Mouse (Mus musculus) forebrain, embryonic 14.5 days (tissue): Measurements from ENCODE around the gene Btbd8. TPM values are rescaled to one million over a fixed set of nuclear protein-coding genes. Genes with fewer than 3 reads are reported as not detected.

Source experiments
- ATAC-seq: fragments of 200-750 bp; cut with Nextera tagmentation; 2 replicates; pipeline ENCODE4 v1.8.0; 2017; ENCODE audit warnings: mild to moderate bottlenecking, moderate library complexity
- DNase-seq: peaks from one replicate; pipeline ENCODE4 v3.0.0-alpha.2; 2015; ENCODE audit warnings: low spot score
- H3K27ac ChIP-seq: fragments of 300-500 bp; sonication (generic); 2 replicates; pipeline ENCODE4 v1.5.1; 2014; ENCODE audit warnings: low read depth, mild to moderate bottlenecking, control low read depth, low read length, moderate library complexity
- H3K27me3 ChIP-seq: fragments of 300-500 bp; sonication (generic); replicated peaks from 2 replicates; pipeline ENCODE4 v1.6.1; 2014; ENCODE audit warnings: low read length, control low read depth, mixed read lengths; ENCODE audit not compliant: control insufficient read depth, insufficient read depth
- H3K36me3 ChIP-seq: fragments of 300-500 bp; sonication (generic); 2 replicates; pipeline ENCODE4 v1.6.1; 2014; ENCODE audit warnings: low read length, control low read depth; ENCODE audit not compliant: control insufficient read depth, insufficient read depth
- H3K4me1 ChIP-seq: fragments of 300-500 bp; sonication (generic); 2 replicates; pipeline ENCODE4 v1.6.1; 2014; ENCODE audit warnings: antibody characterized with exemption, low read length, control low read depth; ENCODE audit not compliant: control insufficient read depth, insufficient read depth
- H3K4me2 ChIP-seq: fragments of 300-500 bp; sonication (generic); 2 replicates; pipeline ENCODE4 v1.6.1; 2014; ENCODE audit warnings: mild to moderate bottlenecking, control low read depth, low read length
- H3K4me3 ChIP-seq: fragments of 300-500 bp; sonication (generic); 2 replicates; pipeline ENCODE4 v1.5.1; 2014; ENCODE audit warnings: low read depth, low read length, control low read depth
- H3K9ac ChIP-seq: fragments of 300-500 bp; sonication (generic); 2 replicates; pipeline ENCODE4 v1.6.1; 2014; ENCODE audit warnings: mild to moderate bottlenecking, low read length, control low read depth, moderate library complexity
- H3K9me3 ChIP-seq: fragments of 300-500 bp; sonication (generic); replicated peaks from 2 replicates; pipeline ENCODE4 v1.6.1; 2016; ENCODE audit warnings: low read length, control low read depth, mixed read lengths; ENCODE audit not compliant: control insufficient read depth
- WGBS: fragments of 180-500 bp; shearing (Covaris S2); extraction: QIAGEN DNeasy Blood & Tissue Kit; methylation state at CpG from one replicate; pipeline ENCODE4 v1.1.7; 2014; 5-methylcytosine and 5-hydroxymethylcytosine counted together
- polyA plus RNA-seq: library from polyadenylated mRNA; unstranded; fragments of >200 nt; fragmentation: Nextera tagmentation; extraction: Ambion mirVana; gene quantifications from 2 replicates; pipeline ENCODE4 v1.2.1, GENCODE M21; 2014

Gene Btbd8
- polyA plus RNA-seq, 1 experiment from 2014 or later, result 16.2 TPM

DNA sequence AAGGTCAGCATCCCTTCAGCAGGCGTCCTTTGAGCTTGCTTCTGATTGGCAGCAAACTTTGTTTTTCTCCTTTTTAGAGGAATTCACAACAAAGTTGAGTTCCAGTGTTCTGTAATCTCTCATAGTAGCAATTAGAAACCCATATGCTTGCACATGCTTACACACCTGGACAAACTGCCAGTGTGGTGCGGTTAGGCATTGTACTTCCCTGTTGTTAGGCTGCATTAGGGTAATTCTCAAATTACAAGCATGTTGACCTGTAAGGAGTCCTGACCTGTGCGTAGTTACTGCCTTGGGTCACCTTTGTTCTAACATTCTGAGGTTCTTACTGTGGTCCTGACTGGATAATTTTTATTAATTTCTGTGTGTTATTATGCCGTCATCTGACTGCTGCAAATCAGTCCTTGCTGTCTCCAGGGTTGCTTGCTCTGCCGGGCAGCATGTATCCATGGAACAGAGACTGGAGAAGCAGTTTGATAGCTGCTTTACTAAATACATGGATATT lies 61.1 kb downstream of the Btbd8 start:
- peaks cover 11% of the 10 kb centered on the region for H3K36me3 ChIP-seq
- H3K4me2 ChIP-seq, result peak overlapping the region; percentile 63
- WGBS, result 55% methylated on average over 5 of the region's 5 CpGs
- H3K9ac ChIP-seq, result peak overlapping the region; percentile 45
- no peaks in the 10 kb centered on the region for H3K27me3 ChIP-seq
- H3K4me1 ChIP-seq, result peaks cover 16% of the 10 kb centered on the region
- DNase-seq, result no peak
- ATAC-seq, result no peak
- H3K9me3 ChIP-seq, result no peaks in the 10 kb centered on the region
- H3K27ac ChIP-seq, result 0 out of 2 replicates have a peak overlapping the region, but pooled peaks have one; percentile 14
- H3K4me3 ChIP-seq, result peak overlapping the region; percentile 35

DNA sequence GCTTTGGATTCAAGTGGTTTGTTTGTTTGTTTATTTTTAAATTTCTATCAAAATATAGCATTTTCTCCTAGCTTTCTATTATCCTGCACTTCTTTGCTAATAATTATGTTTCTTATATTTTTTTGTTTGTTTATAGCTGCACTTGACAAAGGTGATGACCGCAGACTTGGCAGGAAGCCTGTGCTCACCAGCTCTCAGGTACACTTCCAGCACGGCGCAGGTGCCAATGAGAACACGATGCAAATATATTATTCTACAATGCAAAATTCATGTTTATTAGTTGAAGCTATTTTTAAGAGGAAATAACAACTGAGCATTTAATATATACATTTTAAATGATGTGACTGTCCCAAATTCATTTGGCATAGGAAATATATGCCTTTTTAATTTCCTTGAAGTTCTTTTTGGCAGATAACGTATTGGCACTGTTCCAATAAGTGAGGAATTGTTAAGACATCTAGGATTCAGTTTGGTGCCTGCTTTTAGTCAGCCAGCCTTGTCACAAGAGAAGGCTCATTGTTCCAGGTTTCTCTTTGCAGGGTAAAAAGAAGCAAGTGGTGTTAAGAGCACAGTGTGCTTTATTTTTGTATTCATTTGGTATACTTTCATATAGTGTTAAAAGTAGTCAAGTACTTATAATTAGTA lies 62.2 kb downstream of the Btbd8 start:
- 0 out of 2 replicates have a peak overlapping the region, but pooled peaks have one; percentile 20 for H3K4me2 ChIP-seq
- ATAC-seq (no peak), DNase-seq (peak; percentile 64)
- peaks cover 16% of the 10 kb centered on the region for H3K4me1 ChIP-seq
- no peaks in the 10 kb centered on the region for H3K9me3 ChIP-seq
- H3K27ac ChIP-seq, result no peak overlapping the region
- H3K4me3 ChIP-seq, result no peak overlapping the region; the same call in 1 of the 2 replicates
- no peaks in the 10 kb centered on the region for H3K27me3 ChIP-seq
- H3K36me3 ChIP-seq, result peaks cover 20% of the 10 kb centered on the region
- no peak overlapping the region for H3K9ac ChIP-seq
- 77% methylated on average over 5 of the region's 5 CpGs for WGBS

DNA sequence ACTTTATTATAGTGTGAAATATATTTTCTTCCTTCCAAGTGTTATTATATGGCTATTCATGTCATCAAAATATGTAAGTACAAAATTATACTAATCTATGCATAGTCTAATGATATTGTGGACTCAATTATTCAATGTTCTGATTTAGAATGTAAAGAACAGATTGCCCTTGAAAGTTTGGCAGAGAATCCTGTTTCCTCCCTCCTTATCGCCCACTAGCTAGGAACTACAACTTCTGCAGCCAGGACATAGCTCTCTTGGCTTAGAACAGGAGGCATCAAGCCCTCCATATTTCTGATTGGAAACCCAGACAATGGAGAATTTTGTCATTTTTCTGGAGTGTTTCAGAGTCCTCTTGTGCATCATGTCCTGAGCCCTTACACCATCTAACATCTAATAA lies 62.9 kb downstream of the Btbd8 start:
- H3K36me3 ChIP-seq, result peaks cover 27% of the 10 kb centered on the region

DNA sequence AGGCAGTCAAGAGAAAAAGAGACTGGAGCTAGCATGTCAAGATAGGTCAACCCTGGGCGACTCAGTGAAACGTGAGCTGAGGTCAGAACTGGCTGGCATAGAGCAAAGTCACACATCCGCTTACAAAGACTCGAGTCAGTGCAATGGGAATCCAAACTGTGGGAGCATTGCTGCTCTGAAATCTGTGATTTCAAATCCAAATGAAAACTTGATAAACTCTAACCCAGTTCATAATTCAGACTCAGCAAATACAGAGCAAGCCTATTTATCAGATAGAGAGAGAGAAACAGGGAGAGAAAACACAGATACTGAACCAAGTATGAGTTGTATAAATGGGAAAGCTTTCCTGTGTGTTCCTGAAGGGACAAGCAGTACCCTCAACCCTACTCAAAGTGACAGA lies 69.5 kb downstream of the Btbd8 start, which contains the start of gene Gm42669:
Gm42669 (plus strand) TSS at position 301 of the 400 bp plus-strand sequence.
- DNase-seq, result no peak
- no peaks in the 10 kb centered on the region for H3K4me1 ChIP-seq
- H3K27me3 ChIP-seq, result no peaks in the 10 kb centered on the region
- no peak within 1 kb of the TSS for H3K4me2 ChIP-seq
- 84% methylated on average over 4 of the region's 4 CpGs for WGBS
- H3K9me3 ChIP-seq, result no peaks in the 10 kb centered on the region
- no peak within 1 kb of the TSS for H3K27ac ChIP-seq
- no peak for ATAC-seq
- no peak within 1 kb of the TSS for H3K4me3 ChIP-seq
- H3K9ac ChIP-seq, result no peak within 1 kb of the TSS
- H3K36me3 ChIP-seq, result peaks cover 69% of the 10 kb centered on the region

More for the DNA sequence above, 62.9 kb downstream of the Btbd8 start:
- WGBS, result 65% methylated on average over 1 of the region's 1 CpGs
- no peak overlapping the region for H3K4me2 ChIP-seq
- no peak overlapping the region for H3K4me3 ChIP-seq
- no peaks in the 10 kb centered on the region for H3K9me3 ChIP-seq
- H3K27me3 ChIP-seq, result no peaks in the 10 kb centered on the region
- ATAC-seq, result no peak
- DNase-seq, result peak; percentile 39
- H3K4me1 ChIP-seq, result peaks cover 16% of the 10 kb centered on the region
- H3K27ac ChIP-seq, result no peak overlapping the region
- H3K9ac ChIP-seq, result no peak overlapping the region

DNA sequence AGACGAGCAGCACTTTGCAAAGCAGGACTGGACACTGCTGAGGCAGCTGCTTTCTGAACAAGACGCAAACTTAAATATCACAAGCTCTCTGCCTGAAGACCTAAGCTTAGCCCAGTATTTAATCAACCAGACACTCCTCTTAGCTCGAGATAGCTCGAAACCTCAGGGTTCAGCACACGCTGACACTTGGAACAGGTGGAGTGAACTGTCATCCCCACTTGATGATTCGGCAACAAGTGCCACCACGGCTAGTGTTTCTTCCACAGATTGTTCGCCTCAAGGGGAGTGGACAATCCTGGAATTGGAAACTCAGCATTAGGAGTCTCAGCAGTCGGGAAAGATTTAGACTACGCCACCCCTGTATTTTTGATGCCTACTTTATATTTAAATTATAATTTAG lies 72.7 kb downstream of the Btbd8 start:
- Histone ChIP-seq H3K4me3 (no peak overlapping the region), H3K4me2 (no peak overlapping the region), H3K27me3 (no peaks in the 10 kb centered on the region), H3K36me3 (peaks cover 49% of the 10 kb centered on the region), H3K9ac (no peak overlapping the region), H3K9me3 (no peaks in the 10 kb centered on the region), H3K27ac (no peak overlapping the region), H3K4me1 (no peaks in the 10 kb centered on the region)
- no peak for DNase-seq
- WGBS, result 95% methylated on average over 10 of the region's 10 CpGs
- no peak for ATAC-seq

DNA sequence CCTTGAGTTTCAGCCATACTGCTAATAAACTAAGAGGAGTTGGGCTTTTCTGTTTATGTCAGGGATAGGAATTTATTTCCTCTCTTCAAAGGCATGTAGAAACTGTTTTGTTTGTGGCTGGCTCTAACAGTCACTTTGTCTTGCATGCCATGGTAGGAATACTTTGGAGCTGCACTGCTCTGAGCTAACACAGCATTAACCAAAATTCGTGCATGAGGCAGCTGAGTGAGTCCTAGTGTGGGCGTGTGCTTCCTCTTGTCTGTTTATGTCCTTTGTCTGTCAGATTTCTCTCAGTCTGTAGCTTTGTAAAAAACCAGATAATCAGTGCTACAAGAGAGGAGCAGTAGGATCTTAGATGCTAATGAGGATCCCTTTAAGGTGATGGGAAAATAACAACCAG lies 73.5 kb downstream of the Btbd8 start:
- no peaks in the 10 kb centered on the region for H3K4me1 ChIP-seq
- peaks cover 42% of the 10 kb centered on the region for H3K36me3 ChIP-seq

DNA sequence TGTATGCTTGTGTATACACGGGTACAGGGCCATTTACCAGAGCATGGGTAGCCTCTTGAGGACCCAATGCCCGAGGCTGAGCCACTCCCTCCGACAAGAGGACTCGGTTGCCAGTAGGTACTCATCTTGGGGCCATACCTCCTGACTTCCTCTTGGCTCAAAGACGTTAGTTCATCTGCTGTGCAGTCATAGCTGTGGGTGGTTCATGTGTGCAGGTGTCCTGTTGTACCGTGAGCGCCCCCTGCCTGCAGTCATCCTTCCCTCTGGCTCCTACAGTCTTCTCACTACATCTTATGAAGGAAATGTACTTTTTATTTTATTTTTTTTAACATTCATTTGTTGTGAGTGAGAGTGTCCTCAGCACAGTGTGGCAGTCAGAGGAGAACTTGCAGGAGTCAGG lies 75.8 kb downstream of the Btbd8 start:
- Histone ChIP-seq H3K36me3 (peaks cover 22% of the 10 kb centered on the region), H3K4me3 (no peak overlapping the region), H3K9ac (no peak overlapping the region), H3K9me3 (no peaks in the 10 kb centered on the region), H3K4me2 (no peak overlapping the region), H3K4me1 (no peaks in the 10 kb centered on the region), H3K27me3 (no peaks in the 10 kb centered on the region), H3K27ac (no peak overlapping the region)
- DNase-seq (peak; percentile 60), ATAC-seq (peak; percentile 62)
- 40% methylated on average over 7 of the region's 7 CpGs for WGBS

More for the DNA sequence above, 73.5 kb downstream of the Btbd8 start:
- H3K9ac ChIP-seq, result no peak overlapping the region
- no peak overlapping the region for H3K4me3 ChIP-seq
- DNase-seq, result no peak
- no peaks in the 10 kb centered on the region for H3K9me3 ChIP-seq
- no peak for ATAC-seq
- H3K27ac ChIP-seq, result no peak overlapping the region
- no peaks in the 10 kb centered on the region for H3K27me3 ChIP-seq
- H3K4me2 ChIP-seq, result no peak overlapping the region
- 67% methylated on average over 2 of the region's 2 CpGs for WGBS

DNA sequence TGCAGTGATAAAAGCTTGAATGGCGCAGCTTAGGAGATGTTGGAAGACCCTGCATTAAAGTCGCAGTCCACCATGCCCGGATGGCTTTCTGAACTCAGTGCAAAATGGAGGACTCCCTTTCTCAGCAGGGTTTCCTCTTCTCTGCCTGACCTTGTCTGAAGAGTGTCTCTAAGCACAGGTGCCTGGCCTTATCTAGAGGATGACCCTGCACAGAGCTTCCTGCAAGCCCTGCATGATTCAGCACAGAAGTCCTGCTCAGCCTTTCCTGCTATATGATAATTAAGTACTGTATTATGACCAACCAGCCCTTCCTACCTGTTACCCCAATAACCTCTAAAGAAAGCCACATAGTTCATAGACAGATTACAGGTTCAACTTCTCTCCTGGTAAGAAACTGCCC lies 77.7 kb downstream of the Btbd8 start:
- 91% methylated on average over 3 of the region's 3 CpGs for WGBS
- Histone ChIP-seq H3K4me1 (no peaks in the 10 kb centered on the region), H3K9me3 (no peaks in the 10 kb centered on the region), H3K36me3 (peaks cover 15% of the 10 kb centered on the region), H3K4me3 (no peak overlapping the region), H3K9ac (no peak overlapping the region), H3K4me2 (no peak overlapping the region), H3K27ac (no peak overlapping the region), H3K27me3 (no peaks in the 10 kb centered on the region)
- DNase-seq (no peak), ATAC-seq (no peak)

DNA sequence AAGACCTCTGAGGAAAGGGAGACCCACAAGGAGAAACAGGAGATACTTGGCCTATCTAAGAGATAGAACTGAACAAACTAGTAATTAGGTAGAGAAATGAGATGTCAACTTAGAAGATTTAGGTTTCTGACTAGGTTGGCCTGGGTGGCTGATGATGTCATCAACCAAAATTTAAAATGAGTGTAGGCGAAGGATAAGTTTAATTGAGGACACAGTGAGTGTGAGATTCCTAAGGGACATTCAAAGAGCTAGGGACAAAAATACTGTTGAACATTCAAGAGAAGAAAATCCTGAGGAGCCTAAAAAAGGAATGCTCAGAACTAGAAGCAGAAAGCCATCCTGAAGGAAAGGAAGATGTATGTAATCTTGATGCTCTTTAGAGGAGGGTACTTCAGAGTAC lies 78.3 kb downstream of the Btbd8 start:
- Histone ChIP-seq H3K9me3 (no peaks in the 10 kb centered on the region), H3K4me3 (no peak overlapping the region), H3K27ac (no peak overlapping the region), H3K4me1 (no peaks in the 10 kb centered on the region), H3K9ac (no peak overlapping the region), H3K4me2 (no peak overlapping the region), H3K27me3 (no peaks in the 10 kb centered on the region), H3K36me3 (peaks cover 12% of the 10 kb centered on the region; the same call in 1 of the 2 replicates)
- ATAC-seq (no peak), DNase-seq (no peak)
- 93% methylated on average over 1 of the region's 1 CpGs for WGBS
